In the genomic region with DNA sequence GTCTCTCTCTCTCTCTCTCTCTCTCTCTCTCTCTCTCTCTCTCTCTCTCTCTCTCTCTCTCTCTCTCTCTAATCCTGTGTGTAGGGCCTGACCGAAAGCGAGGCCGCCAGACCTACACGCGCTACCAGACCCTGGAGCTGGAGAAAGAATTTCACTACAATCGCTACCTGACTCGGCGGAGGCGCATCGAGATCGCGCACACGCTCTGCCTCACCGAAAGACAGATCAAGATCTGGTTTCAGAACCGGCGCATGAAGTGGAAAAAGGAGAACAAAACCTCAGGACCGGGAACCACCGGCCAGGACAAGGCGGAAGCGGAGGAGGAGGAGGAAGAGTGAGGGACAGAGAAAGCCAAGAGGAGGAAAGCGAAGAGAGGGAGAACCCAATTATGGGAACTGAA, we compare ENCODE assay signal across 1 mouse cellular context.
TF ChIP-seq lines count a peak whose summit lies in the region.

No protein-coding gene starts in this region.

TF ChIP-seq in CH12.LX, 34 proteins besides CTCF, POLR2A, EP300 and RAD21:
- TF ChIP-seq E2F4 (IDR thresholded peaks at IDR 0.05; ENCODE audit: insufficient replicate concordance, low read depth, low read length): no peak
- TF ChIP-seq MAZ (IDR thresholded peaks at IDR 0.05; ENCODE audit: low read depth, low read length): no peak
- TF ChIP-seq ZC3H11A (IDR thresholded peaks at IDR 0.05; ENCODE audit: low read depth, low read length): no peak
- no peak for TF ChIP-seq HCFC1 (IDR thresholded peaks at IDR 0.05; ENCODE audit: low read depth, low read length)
- no peak for TF ChIP-seq MEF2A (IDR thresholded peaks at IDR 0.05; ENCODE audit: borderline replicate concordance, low read depth, low read length)
- TF ChIP-seq PAX5 (IDR thresholded peaks at IDR 0.05; ENCODE audit: low read length): no peak
- TF ChIP-seq BHLHE40 (IDR thresholded peaks at IDR 0.05; ENCODE audit: low read depth, low read length): no peak
- no peak for TF ChIP-seq TCF12 (IDR thresholded peaks at IDR 0.05; ENCODE audit: low read depth, low read length)
- no peak for TF ChIP-seq GABPA (IDR thresholded peaks at IDR 0.05; ENCODE audit: insufficient replicate concordance, low read depth, low read length)
